Mouse (Mus musculus) testis, adult 2 months (tissue): ENCODE results near the gene Proca1.

Experiments
- CTCF ChIP-seq: fragments of 200-500 bp; IDR thresholded peaks from 2 replicates; pipeline ENCODE4 v1.5.1; 2012; ENCODE audit warnings: low read depth, mild to moderate bottlenecking, inconsistent platforms, low read length, moderate library complexity; ENCODE audit not compliant: control insufficient read depth, insufficient read depth, insufficient replicate concordance
- POLR2A ChIP-seq: fragments of 200-500 bp; IDR thresholded peaks from 2 replicates; pipeline ENCODE4 v1.6.1; 2012; ENCODE audit warnings: low read depth, mild to moderate bottlenecking, inconsistent platforms, low read length, moderate library complexity; ENCODE audit not compliant: control insufficient read depth

DNA sequence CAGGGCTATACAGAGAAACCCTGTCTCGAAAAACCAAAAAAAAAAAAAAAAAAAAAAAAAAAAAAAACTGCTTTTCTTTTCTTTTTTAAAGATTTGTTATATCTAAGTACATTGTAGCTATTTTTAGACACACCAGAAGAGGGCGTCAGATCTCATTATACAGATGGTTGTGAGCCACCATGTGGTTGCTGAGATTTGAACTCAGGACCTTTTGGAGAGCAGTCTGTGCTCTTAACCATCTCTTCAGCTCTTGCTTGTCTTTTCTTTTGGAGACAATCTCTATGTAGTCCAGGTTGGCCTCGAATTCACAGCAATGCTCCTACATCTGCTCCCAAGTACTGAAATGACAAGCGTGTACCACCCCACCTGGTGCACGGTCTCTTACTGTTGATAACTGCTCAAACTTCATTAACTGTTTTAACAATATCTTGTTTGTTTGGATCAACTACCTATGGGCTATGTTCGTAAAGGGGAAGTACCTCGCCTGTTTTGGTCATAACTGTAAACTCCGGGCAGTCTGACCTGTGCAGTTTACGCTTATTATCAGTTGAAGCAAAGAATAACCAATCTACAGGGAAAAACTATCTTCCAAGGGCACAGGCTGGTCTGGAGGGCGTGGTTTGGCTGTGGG lies 17.3 kb upstream of the Proca1 start:
- no peak for TF ChIP-seq CTCF
- no peak for TF ChIP-seq POLR2A
